Mouse (Mus musculus) granulocyte monocyte progenitor cell, adult 5-6 weeks (primary cell): Measurements from ENCODE around the gene Cers3. TPM values are rescaled to one million over a fixed set of nuclear protein-coding genes. Genes with fewer than 3 reads are reported as not detected.

Experiments used
- ATAC-seq: replicated peaks from 2 replicates; pipeline ENCODE4 v1.8.0; 2016; ENCODE audit warnings: mild to moderate bottlenecking, moderate TSS enrichment, inconsistent platforms; ENCODE audit not compliant: poor library complexity, severe bottlenecking
- total RNA-seq, 2 experiments: library from RNA; stranded (forward) in 1 of 2; stranded (reverse) in 1 of 2; fragments of 200-712, 200-1000 nt in 1 of 2; fragments of >200 nt in 1 of 2; fragmentation: Nextera tagmentation in 1 of 2; gene quantifications; 2 replicates each; pipeline ENCODE4 v1.2.3; 2014 to 2017

Gene Cers3
- total RNA-seq, 2 experiments from 2014 or later, result not detected

DNA sequence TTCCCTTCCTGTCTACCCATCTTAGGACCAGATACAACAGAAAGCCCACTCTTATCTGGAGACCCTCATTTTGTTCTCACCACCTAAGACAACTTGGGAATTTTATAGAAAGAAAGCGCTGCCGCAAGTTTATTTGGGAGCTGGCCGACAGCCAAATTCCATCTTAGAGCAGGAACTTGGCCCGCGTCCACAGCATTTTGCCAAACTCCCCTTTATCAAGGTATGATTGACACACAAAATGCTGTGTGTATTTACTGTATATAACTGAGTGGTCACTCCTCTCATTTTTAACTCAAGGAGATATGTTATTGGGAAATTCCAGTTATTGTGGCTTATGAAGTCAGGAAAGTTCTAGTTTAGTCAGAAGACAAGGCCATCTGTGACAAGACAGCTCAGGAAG, 88.0 kb downstream of the Cers3 start:
- no peak for ATAC-seq

DNA sequence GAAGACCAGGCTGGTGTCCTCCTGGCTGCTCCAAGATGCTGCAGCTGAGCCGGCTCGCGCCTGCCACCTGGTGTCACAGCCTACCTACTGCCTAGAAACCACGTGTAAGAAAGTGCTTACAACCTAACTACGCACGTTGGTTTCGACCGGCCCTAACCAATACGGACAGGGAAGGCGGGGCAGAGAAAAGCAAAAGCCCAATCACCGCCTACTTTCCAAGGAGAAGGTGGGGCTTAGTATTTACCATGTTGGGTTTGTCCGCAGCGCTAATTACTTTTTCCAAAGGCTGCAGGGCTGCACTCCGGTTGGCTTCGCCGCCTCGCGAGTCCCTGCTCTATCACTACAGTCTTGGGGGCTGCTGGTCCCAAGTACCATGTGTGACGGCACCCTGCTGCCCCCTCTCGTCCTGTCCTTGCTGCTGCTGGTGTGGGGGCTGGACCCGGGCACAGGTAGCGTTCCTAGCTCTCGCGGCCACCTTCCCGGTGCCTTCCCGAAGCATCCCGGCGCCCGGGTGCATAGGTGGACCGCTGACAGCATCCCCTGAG, 96.2 kb downstream of the Cers3 start, which contains the start of gene Adamts17:
Gene Adamts17 (plus strand): TSS at position 273 of the 545 bp plus-strand sequence.
- peak; percentile 90 for ATAC-seq

DNA sequence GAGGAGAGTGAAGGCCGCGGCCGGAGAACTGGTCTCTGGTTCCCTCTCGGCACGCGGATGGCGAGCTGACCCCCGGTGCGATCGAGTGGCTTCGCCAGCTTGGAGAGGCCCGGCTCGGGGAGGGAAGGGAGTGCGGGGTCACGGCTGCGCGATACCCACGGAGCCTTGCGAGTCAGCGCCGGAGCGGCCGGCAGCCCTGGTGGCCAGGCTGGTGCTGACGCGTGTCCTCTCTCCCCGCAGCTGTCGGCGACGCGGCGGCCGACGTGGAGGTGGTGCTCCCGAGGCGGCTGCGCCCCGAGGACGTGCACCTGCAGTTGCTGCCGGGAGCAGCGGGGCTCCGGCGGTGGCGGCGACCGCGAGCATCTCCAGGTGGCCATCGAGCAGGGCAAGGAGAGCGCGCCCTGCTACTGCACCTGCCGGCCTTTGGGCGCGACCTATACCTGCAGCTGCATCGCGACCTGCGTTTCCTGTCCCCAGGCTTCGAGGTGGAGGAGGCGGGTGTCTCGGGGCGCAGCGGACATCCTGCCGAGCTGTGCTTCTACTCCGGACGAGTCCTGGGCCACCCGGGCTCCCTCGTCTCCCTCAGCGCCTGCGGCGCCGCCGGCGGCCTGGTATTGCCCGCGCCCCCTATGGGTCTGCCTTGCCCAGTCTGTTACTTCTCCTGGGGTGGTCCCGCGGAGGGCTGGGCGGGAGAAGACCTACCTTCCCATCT, 96.9 kb downstream of the Cers3 start:
- ATAC-seq, result peak; percentile 45

DNA sequence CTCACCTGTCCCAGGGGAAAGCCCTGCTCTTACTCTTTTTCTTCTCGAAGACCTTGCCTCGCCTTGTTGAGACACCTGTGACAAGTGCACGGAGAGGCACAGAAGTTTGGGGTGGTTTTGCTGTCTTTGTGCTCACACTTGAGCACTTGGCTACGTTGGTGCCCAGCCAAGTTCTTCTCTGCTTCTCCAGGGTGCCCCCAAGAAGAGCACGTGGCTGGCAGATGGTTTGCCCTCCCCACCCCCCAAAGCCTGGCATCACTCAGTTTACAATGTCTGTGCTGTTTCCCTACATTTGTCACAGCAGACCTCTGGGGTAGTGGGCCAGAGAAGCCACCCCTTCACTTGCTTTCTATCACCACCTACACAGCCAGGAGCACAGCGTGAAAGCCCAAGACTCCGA, 97.9 kb downstream of the Cers3 start:
- ATAC-seq, result no peak

DNA sequence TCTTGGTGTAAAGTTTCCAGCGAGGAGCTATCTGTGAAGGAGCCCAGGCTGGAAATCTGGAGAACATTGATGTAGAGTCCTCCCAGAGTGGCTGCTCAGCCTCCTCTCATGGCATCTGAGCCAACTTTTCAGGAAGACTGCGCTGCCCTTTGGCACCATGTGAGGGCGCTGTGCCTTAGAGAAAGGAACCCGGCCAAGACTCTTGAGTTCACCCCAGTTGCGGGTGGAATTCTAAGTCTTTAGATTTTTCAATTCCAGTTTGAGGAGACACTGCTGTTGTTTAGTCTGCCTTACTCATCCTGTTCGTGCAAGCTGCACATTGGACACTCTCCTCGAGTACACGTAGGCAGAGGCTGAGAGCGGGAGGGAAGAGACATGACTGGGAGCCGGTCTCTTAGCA, 98.7 kb downstream of the Cers3 start:
- ATAC-seq, result peak; percentile 28; the same call in 1 of the 2 replicates

DNA sequence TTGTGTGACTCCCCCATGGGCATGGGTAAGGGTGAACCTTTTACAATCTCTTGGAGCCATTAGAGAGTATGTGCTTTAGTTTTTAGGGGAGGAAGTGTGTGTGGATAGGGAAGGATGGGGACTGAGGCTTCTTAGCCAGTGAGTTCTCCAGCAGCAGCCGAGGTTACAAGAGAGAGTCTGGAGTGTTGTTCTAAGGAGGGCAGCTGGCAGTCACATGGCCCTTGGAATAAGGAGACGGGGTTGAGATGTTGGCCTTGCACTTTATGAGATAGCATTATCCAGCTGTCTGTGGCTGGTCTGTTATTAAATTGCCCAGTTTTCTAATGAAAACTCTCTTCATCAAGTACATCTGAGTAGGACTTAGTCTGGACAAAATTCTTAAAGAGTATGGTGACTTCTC, 100.5 kb downstream of the Cers3 start:
- no peak for ATAC-seq

DNA sequence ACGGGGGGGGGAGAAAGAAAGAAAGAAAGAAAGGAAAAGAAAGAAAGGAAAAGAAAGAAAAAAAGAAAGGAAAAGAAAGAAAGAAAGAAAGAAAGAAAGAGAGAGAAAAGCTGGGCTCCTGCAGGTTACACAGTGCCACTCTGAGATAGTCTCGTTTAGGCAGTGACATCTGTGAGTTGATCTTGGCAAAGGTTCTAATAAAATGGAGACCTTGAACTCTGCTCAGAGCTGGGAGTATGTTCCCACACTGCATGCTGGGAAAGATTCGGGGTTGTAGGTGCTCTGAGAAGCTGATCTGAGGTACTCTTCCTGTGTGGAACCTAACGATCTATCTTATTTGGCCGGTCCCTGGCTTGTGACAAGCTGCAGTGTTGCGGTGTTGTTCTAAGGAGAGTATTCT, 103.3 kb downstream of the Cers3 start:
- no peak for ATAC-seq

DNA sequence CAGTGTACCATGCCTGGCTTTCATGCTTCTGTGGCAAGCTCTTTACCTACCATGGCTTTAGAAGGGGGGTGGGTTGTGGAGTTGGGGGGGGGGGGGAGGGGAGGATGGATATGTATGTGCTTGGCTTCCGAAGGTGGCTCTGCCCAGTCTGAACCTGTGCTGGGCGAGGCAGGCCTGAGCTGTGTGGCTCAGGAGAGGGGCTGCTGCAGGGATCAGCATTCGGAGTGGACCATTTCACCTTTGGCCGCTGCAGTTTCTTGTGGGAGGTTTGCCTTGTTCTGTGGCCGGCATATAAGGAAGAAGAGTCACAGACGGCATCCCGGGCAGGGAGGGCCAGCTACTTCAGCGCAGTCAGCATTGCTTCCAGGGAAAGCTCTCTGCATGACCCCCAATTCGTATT, 104.0 kb downstream of the Cers3 start:
- no peak for ATAC-seq

DNA sequence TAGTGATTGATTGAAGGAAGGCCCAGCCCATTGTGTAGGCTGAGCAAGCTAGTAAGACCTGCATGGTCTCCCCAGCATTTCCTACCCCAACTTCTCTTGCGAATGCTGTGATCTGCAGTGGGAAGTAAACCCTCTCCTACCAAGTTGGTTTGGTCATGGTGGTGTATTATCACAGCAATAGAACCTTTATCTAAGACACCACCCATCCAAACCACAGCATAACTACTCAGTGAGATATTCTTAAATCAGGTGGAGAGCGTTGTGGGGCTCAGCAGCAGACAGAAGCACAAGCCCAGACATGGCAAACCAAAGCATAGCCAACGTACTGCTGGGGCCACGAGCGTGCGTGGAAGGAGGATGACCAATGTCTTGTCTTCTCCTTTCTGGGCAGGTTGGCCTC, 106.0 kb downstream of the Cers3 start:
- ATAC-seq, result no peak

DNA sequence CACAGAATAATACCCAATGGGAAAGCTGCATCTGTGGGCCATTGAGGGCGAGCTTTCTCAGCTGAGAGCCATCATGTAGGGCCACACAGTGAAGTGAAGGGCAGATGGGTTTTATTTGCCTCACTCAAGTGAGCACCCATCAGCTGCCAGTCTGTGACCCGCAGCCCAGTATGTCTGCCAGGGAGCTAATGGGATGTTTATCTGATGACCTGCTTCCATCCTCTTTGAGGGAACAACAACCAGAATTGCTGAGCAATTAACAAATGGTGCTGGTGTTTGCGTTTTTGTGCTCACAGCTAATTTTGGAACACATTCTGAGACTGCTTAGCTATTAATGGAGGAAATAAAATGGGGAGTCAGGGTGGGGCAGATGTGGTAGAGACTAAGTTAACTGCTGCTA, 108.9 kb downstream of the Cers3 start:
- ATAC-seq, result no peak

DNA sequence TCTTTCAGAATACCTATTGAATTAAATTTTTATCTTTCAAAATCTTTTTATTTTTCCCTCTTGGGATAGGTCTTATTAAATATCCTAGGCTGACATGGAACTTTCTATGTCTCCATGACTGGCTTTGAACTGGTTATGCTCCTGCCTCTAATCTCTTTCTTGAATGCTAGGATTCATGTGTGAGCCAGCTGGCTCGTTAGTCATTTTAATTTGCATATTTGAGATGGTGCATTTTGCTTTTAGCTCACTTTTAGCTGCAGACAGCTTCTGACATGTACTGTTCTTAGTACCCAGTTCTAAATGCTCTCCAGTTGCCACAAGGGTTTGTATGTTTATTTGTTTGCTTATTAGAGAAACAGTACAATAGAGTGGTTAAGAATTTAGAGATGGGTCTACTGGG, 114.3 kb downstream of the Cers3 start:
- ATAC-seq, result no peak

DNA sequence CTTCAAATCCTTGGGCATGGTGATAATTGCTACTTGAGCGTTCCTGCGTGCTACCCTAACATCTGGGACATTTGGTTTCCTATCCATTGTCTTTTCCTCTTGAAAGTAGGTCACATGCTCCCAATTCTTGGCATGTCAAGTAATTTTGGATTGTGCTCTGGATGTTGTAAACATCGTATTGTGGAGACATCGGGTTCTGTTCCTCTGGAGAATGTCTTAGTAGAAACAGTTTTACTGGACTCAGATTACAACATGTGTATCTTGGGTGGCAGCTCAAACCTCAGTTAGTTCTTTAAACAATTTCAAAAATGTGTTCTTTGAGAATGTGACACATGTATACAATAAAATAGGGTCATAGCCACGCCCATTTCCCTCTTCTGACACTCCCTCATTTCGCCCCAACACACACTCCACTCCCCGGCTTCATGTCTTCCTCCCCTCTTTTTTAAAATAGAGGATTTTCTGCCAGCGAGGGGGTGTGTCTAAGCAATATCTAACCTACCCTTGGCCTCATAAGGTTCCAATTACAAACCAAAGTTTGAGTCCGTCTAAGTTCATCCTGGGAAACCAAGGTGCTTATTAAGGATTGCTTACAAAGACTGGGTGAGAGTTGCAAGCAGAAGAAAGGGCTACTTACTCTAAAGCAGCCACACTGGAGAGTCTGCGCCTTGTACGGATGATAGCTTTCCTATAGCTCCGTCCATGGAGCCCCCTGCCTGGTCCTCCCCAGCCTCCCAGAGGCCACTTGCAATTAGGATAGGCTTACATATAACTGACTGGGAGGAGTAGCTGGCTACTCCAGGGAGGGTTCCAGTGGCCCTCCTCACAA, 115.2 kb downstream of the Cers3 start:
- ATAC-seq, result no peak

DNA sequence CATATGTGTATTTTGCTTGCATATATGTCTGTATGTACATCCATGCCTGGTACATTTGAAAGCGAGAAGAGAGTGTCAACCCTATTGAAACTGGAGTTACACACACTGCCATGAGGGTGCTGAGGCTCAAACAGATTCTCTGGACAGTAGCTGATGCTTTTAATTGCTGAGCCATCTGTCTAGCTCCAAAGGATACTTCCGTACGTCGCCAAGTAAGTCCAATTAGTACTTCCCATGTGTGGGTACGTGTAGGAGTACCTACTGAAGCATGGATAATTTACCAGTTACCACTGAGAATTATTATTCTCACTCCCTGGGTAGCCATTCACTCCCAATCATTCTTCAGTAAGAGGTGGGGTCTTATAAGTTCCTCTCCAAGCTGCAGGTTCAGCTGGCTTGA, 115.9 kb downstream of the Cers3 start:
- no peak for ATAC-seq

DNA sequence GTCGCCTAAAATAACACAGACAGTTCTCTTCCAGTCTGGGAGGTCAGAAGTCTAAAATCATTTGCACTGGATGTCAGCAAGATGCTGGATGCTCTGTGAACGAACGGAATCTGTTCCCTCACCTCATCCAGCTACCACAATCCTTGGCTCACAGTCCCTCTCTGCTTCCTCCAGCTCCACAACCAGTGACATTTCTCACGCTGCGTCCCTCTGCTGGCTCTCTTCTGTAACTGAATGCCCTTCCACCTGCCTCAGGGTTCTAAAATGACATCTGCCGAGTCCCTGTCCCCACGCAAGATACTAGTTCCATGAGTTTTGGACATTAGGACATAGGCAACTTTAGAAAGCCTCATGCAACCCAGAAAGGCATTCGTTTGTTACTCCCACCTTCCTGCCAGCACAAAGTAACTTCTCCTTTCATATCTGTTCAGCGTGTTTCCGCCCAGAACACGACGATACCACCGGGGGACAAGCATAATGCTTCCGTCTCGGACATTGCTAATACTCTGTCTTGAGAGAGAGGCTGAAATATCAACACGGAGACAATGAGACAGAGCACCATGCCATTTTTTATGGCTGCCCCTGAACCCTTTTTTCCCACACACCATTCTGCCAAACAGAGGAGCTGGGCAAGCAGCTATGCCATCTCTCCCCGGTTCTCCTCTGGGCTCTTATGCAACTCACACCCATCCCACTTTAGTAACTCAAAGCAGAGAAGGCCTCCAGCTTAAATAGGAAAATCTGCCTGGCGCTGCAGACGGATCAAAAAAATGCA, 123.8 kb downstream of the Cers3 start:
- peak; percentile 84 for ATAC-seq

DNA sequence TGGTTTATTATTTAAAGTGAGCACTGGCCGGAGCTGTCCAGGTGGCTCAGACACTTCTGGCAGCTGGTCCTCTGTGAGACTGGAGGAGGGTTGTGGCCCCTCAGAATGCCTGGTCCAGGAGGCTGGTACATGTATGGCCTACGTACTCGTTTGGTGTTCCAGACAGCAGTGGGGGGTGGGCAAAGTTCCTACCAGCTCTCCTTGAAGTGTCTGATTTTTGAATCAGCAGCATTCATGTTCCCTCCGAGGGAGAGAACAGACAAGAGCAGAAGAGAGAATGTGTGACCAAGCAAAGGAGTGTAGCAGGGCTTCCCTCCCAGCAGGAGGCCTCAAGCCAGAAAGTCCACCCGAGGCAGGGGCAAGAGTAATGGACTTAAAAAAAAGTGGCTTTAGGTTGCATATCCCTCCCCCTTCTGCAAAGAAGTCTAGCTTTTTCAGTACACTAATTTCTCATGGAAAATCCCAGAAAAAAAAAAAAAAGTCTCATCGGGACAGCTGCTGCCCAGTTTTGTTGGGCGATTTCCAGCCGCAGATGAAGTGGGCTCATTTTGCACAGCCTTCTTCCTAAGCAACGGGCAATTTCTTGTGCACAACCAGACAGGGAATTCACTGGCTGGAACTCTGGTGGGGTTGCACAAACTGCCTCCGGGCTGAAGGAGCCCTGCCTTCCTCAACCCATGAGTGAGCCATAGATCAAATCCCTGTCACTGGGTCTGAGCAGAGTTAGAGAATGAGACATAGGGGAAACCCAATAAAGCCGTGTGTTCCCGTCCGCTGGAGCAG, 124.6 kb downstream of the Cers3 start:
- peak; percentile 3; the same call in 1 of the 2 replicates for ATAC-seq

DNA sequence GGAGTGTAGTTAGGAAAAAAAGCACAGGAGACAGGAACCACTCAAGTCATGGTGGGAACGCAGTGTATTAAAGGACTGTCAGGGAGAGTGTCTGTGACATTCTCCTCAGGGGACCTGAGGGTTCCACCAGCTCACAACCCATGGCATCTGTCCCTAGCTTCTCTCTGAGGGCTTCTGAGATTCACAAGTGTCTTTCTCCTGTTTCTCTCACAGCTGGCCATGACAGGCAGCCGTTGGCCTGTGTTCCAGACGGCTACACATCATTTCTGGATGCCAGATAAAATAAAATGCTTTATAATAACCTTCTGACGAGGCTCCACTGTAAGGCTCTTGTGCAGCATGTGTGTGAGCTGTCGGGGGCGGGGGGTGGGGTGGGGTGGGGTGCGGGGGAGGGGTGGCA, 128.2 kb downstream of the Cers3 start:
- no peak for ATAC-seq

DNA sequence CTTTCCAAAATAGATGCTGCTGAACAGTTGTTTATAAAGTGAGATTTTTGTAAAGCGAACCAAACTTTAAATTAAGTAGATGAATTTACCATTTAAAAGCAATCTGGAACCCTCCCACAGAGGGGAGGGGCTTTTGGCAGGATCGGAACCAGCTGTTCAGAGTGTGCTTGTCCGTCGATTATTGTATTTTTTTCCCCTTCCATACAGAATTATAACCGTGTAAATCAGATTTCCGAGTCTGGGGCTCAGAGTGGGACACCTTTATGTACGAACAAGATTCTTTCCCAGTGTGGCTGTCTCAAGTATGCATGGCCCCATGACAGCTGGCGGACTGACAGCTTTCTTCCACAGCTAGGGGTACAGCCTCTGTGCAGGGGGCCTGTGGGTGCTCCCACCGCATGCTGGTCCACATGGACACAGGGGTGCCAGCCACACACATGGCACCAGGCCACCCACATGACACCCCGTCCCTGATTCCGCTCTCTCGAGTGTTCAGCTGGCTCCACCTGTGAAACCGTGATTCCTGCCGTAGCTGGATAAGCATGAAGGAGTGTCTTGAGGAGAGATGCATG, 128.7 kb downstream of the Cers3 start:
- no peak for ATAC-seq

DNA sequence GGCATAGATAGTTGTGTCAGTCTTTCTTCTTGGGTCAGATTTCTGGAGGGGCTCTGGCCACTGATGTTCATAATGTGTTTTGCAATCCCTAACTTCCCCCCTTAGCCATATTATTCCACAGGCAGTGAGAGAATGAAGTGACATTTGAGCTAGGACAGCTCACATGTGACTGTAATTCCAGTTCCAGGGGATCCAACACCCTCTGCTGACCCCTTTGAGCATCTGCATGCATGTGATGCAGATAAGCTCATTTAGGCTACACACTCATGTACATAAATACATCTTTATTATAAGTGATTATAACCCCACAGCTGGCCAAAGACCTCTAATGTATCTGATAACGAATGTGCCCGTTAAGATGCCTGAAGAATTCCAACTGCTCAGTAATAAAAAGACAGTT, 129.9 kb downstream of the Cers3 start:
- no peak for ATAC-seq
